Mouse (Mus musculus) kidney, embryonic 16.5 days (tissue): ENCODE data around the gene Edc3. TPM values are rescaled to one million over a fixed set of nuclear protein-coding genes. Genes with fewer than 3 reads are reported as not detected.
A peak's percentile ranks its signal among the peaks of the same experiment; 100 is the strongest.

Experiments used
- ATAC-seq: fragments of 200-750 bp; cut with Nextera tagmentation; 2 replicates; pipeline ENCODE4 v1.8.0; 2017; ENCODE audit warnings: moderate TSS enrichment; ENCODE audit not compliant: low FRiP score, low TSS enrichment
- H3K27ac ChIP-seq: fragments of 300-500 bp; sonication (generic); 2 replicates; pipeline ENCODE4 v1.5.1; 2014; ENCODE audit warnings: low read length
- H3K27me3 ChIP-seq: fragments of 300-500 bp; sonication (generic); 2 replicates; pipeline ENCODE4 v1.6.1; 2014; ENCODE audit warnings: low read length, control low read depth, mixed read lengths; ENCODE audit not compliant: insufficient read depth
- H3K36me3 ChIP-seq: fragments of 300-500 bp; sonication (generic); 2 replicates; pipeline ENCODE4 v1.6.1; 2014; ENCODE audit warnings: low read length, control low read depth, mixed read lengths; ENCODE audit not compliant: insufficient read depth
- H3K4me1 ChIP-seq: fragments of 300-500 bp; sonication (generic); 2 replicates; pipeline ENCODE4 v1.6.1; 2014; ENCODE audit warnings: low read length, control low read depth, mixed read lengths; ENCODE audit not compliant: insufficient read depth
- H3K4me2 ChIP-seq: fragments of 300-500 bp; sonication (generic); replicated peaks from 2 replicates; pipeline ENCODE4 v1.6.1; 2014; ENCODE audit warnings: low read depth, low read length
- H3K4me3 ChIP-seq: fragments of 300-500 bp; sonication (generic); 2 replicates; pipeline ENCODE4 v1.5.1; 2014; ENCODE audit warnings: mild to moderate bottlenecking, low read length
- H3K9ac ChIP-seq: fragments of 300-500 bp; sonication (generic); replicated peaks from 2 replicates; pipeline ENCODE4 v1.6.1; 2014; ENCODE audit warnings: low read length
- H3K9me3 ChIP-seq: fragments of 300-500 bp; sonication (generic); 2 replicates; pipeline ENCODE4 v1.6.1; 2016; ENCODE audit warnings: low read length, control low read depth
- WGBS: fragments of 180-500 bp; shearing (Covaris S2); extraction: QIAGEN DNeasy Blood & Tissue Kit; methylation state at CpG from one replicate; pipeline ENCODE4 v1.1.7; 2014; 5-methylcytosine and 5-hydroxymethylcytosine counted together
- polyA plus RNA-seq: library from polyadenylated mRNA; unstranded; fragments of >200 nt; fragmentation: Nextera tagmentation; extraction: Ambion mirVana; gene quantifications from 2 replicates; pipeline ENCODE4 v1.2.1, GENCODE M21; 2015

The Edc3 gene
- polyA plus RNA-seq, 1 experiment from 2014 or later, result 41.2 TPM

DNA sequence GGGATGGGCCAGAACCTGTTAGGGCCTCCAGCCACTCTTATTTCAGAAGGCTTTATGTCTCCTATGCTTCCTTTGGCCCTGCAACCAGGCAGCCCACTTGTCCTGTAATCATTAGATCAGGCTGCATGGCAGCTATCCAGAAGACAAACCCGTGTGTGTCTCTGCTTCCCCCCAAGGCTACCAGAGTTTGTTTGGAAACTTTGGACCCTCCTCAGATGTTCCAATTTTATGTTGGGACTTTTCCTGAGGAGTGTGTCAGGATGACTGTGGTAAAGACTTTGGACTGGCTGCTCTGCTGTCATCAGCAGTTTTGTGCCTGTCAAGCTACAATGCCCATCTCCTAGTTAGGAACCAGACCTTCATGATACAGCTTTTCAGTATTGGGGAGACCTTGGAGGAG lies 40.5 kb downstream of the Edc3 start:
- no peaks in the 10 kb centered on the region for H3K9me3 ChIP-seq

DNA sequence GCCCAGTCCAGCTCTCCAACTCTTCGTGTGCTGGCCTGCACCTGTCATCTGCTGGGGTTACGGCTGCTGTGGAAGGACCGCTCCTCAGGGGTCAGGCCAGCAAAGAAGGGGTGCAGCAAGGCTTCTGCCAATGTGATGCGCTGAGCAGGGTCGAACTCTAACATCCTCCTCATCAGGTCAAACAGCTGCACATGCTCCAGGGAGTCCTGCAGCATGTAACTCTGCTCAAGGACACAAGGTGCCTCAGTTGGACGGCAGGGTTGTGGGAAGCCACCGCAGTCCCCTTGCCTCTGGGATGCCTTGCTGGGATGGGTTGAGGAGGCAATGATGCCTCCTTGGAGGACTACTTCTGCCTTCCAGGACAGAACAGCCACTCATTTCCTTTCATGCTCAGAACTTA lies 42.6 kb downstream of the Edc3 start:
- Histone ChIP-seq H3K4me3 (no peak overlapping the region), H3K27me3 (no peaks in the 10 kb centered on the region), H3K36me3 (peaks cover 96% of the 10 kb centered on the region), H3K9me3 (no peaks in the 10 kb centered on the region), H3K27ac (no peak overlapping the region), H3K9ac (no peak overlapping the region), H3K4me2 (no peak overlapping the region), H3K4me1 (no peaks in the 10 kb centered on the region)
- WGBS, result 87% methylated on average over 7 of the region's 7 CpGs
- ATAC-seq, result no peak

More for the DNA sequence above, 40.5 kb downstream of the Edc3 start:
- H3K27ac ChIP-seq, result no peak overlapping the region
- H3K4me2 ChIP-seq, result no peak overlapping the region
- WGBS, result 62% methylated on average over 1 of the region's 1 CpGs
- H3K4me3 ChIP-seq, result no peak overlapping the region
- H3K36me3 ChIP-seq, result peaks cover 86% of the 10 kb centered on the region
- ATAC-seq, result no peak
- no peak overlapping the region for H3K9ac ChIP-seq
- no peaks in the 10 kb centered on the region for H3K4me1 ChIP-seq
- no peaks in the 10 kb centered on the region for H3K27me3 ChIP-seq

DNA sequence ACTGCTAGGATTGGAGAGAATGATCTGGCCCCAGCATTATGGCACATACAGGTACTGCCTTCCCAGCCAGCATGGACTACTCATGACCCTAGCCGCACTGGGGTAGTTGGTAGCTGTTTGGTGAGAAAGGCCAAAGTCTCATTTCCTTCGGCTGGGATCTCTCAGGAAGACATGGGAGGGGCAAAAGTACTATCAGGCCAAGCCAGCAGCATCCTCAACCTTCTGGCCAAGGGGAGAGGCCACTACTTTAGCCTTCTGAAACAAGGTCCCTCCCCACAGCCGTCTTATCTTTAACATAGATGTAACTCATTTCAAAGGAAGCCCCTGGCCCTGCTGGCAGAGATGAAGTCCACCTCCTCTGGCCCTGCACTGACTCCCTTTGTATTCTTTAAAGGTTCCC lies 49.2 kb downstream of the Edc3 start:
- 72% methylated on average over 3 of the region's 3 CpGs for WGBS
- Histone ChIP-seq H3K4me3 (no peak overlapping the region), H3K27me3 (no peaks in the 10 kb centered on the region), H3K27ac (no peak overlapping the region), H3K9me3 (no peaks in the 10 kb centered on the region), H3K4me1 (peaks cover 10% of the 10 kb centered on the region), H3K9ac (no peak overlapping the region), H3K4me2 (no peak overlapping the region), H3K36me3 (peaks cover 75% of the 10 kb centered on the region)
- ATAC-seq, result no peak

DNA sequence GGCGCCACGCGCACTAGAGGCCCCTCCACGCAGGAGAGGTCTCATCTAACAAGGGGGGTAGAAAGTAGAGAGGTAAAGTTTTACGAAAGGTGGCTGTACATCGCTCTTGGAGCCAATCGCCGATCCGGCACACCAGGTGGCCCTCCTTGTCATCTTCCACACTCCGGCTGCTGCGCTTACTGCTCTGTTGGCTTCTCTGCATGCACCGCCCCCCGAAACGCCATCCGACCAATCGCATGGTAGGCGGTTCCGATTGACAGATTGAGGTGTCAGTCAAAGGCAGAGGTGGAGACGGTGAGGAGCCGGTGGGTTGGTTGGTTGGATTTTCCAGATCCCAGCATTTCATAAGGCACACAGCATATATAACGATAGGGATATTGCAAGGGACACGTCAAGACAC lies 50.2 kb downstream of the Edc3 start:
- no peaks in the 10 kb centered on the region for H3K27me3 ChIP-seq
- no peak overlapping the region for H3K4me3 ChIP-seq
- H3K4me2 ChIP-seq, result no peak overlapping the region
- H3K9me3 ChIP-seq, result no peaks in the 10 kb centered on the region
- peaks cover 20% of the 10 kb centered on the region for H3K4me1 ChIP-seq
- ATAC-seq, result no peak
- 90% methylated on average over 22 of the region's 22 CpGs for WGBS
- no peak overlapping the region for H3K27ac ChIP-seq
- H3K36me3 ChIP-seq, result peaks cover 66% of the 10 kb centered on the region
- no peak overlapping the region for H3K9ac ChIP-seq

DNA sequence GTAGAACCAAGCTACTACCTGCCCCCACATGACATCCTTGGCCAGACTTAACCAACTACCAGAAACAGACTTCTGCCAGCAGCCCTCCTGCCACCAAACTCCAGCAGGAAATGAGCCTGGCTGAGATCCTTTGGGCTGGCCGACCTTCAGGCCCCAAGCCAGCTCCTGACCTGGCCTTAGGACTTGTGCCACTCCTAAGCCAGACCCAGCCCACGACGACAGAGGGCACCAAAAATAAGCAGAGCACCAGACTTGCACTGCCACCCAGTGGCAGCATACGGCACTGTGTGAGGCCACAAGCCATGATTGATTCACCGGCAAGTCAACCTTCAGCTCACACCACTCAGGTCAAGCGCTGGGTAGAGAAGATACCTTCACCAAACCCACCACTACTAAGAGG lies 50.9 kb downstream of the Edc3 start:
- no peak for ATAC-seq
- H3K4me2 ChIP-seq, result no peak overlapping the region
- 26% methylated on average over 6 of the region's 6 CpGs for WGBS

DNA sequence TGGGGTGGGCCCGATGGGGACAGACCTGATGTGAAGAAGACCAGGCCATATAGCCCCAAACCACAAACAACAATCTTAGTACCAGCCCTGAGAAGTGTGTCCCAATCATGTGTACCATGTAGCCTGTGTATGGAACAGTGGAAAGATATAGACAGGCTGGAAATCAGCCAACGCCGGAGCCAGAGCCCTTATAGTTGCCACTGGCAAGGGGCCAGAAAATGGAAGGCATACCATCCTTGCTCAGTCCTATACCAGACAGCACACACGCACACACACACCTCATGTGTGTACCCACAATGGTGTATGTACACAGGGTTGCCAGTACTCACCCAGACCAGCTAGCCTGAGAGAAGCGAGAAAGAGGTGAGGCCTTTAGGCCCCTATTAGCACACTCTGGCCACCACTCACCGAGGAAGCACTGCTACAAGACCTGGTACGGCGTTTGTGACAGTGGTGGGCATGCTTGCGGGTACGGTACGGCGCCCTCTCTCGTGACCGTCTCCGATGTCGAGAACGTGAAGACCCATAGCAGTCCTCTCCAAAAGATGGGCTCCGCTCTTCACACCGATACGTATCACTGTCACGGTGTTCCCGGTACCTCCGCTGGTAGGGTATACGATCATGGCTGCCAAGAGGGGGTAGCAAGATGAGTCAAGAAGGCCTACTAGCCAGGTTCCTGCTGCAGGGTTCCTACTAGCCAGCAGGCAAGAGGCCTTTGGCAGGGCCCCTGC lies 52.2 kb downstream of the Edc3 start:
- no peak overlapping the region for H3K27ac ChIP-seq
- ATAC-seq, result no peak
- no peak overlapping the region for H3K9ac ChIP-seq
- H3K27me3 ChIP-seq, result no peaks in the 10 kb centered on the region
- H3K4me3 ChIP-seq, result no peak overlapping the region
- H3K4me1 ChIP-seq, result peaks cover 26% of the 10 kb centered on the region
- no peaks in the 10 kb centered on the region for H3K9me3 ChIP-seq
- H3K36me3 ChIP-seq, result peaks cover 46% of the 10 kb centered on the region
- no peak overlapping the region for H3K4me2 ChIP-seq
- 93% methylated on average over 24 of the region's 24 CpGs for WGBS

More for the DNA sequence above, 50.9 kb downstream of the Edc3 start:
- H3K27ac ChIP-seq, result no peak overlapping the region
- H3K27me3 ChIP-seq, result no peaks in the 10 kb centered on the region
- H3K9me3 ChIP-seq, result no peaks in the 10 kb centered on the region
- peaks cover 26% of the 10 kb centered on the region for H3K4me1 ChIP-seq
- H3K9ac ChIP-seq, result no peak overlapping the region
- peaks cover 58% of the 10 kb centered on the region for H3K36me3 ChIP-seq
- no peak overlapping the region for H3K4me3 ChIP-seq

DNA sequence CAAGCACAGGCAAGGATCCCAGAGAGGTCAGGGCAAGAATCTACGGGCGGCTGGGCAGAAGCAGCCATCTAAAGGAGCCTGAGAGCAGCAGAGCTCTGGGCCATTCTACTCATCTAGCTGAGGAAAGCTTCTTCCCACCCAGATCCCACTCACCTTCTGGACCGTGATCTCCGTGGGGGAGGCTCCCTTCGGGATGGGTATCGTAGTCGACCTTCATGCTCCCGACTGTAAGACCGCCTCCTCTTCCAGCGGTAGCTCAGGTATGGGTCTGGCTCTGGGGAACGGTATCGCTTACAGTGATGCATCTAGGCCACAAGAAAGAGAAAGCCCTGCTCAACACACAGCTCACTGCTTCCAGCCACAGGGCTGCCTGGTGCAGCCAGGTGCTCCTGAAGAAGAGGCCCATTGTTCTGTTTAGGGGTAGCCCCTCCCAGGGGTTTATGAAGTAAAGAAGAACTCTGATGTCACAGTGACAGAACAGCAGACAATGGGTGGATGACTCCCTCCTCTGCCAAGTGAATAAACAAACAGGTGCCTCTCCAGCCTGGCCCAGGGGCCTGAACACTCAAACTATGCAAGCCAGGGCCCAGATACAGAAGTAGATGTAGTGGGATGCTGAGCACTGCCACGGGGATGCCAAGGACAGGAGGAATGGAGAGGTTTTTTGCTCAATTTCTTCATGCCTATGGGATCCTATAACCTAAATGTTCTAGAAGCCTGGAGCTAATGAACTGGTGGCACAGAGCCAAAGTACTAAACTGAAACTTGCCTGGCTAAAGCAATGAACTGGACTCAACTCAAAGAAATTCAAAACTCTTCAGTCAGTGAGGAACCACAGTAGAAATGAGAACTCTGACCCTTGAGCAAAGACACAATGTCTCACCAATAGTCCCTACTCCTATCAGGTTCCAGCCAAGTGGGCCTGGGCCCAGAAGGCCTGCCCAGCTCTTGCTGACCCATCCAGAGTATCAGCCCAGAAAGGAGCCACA lies 53.5 kb downstream of the Edc3 start:
- Histone ChIP-seq H3K4me2 (no peak overlapping the region), H3K4me3 (no peak overlapping the region), H3K9me3 (no peaks in the 10 kb centered on the region), H3K36me3 (peaks cover 36% of the 10 kb centered on the region), H3K27me3 (no peaks in the 10 kb centered on the region), H3K9ac (0 out of 2 replicates have a peak overlapping the region, but pooled peaks have one; percentile 7), H3K27ac (no peak overlapping the region), H3K4me1 (peaks cover 26% of the 10 kb centered on the region)
- WGBS, result 81% methylated on average over 13 of the region's 13 CpGs
- no peak for ATAC-seq

DNA sequence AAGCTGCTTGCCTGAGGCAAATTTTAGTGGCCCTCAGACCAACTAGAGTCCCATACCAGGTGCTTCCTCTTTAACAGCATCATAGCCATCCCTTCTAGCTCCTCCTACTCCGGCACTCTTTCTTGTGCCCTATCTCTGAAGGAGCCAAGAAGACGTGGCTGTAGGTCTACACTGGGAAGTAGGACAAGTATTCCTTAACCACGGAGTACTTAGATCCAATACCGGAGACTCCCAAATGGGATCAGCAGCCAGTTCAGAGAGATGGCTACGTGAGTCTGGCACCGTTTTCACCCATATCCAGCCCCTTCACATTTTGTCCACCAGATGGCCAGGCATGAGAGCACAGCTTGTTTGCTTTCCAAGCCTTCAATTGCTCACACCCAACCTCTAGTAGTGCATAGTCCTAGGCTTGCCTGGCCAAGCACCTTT lies 54.2 kb downstream of the Edc3 start:
- WGBS, result 44% methylated on average over 6 of the region's 6 CpGs
- H3K9me3 ChIP-seq, result no peaks in the 10 kb centered on the region
- H3K36me3 ChIP-seq, result peaks cover 29% of the 10 kb centered on the region
- no peak overlapping the region for H3K4me3 ChIP-seq
- no peak overlapping the region for H3K27ac ChIP-seq
- H3K4me2 ChIP-seq, result peak overlapping the region; percentile 89; the same call in 1 of the 2 replicates
- 0 out of 2 replicates have a peak overlapping the region, but pooled peaks have one; percentile 7 for H3K9ac ChIP-seq
- no peak for ATAC-seq
- no peaks in the 10 kb centered on the region for H3K27me3 ChIP-seq
- H3K4me1 ChIP-seq, result peaks cover 26% of the 10 kb centered on the region

DNA sequence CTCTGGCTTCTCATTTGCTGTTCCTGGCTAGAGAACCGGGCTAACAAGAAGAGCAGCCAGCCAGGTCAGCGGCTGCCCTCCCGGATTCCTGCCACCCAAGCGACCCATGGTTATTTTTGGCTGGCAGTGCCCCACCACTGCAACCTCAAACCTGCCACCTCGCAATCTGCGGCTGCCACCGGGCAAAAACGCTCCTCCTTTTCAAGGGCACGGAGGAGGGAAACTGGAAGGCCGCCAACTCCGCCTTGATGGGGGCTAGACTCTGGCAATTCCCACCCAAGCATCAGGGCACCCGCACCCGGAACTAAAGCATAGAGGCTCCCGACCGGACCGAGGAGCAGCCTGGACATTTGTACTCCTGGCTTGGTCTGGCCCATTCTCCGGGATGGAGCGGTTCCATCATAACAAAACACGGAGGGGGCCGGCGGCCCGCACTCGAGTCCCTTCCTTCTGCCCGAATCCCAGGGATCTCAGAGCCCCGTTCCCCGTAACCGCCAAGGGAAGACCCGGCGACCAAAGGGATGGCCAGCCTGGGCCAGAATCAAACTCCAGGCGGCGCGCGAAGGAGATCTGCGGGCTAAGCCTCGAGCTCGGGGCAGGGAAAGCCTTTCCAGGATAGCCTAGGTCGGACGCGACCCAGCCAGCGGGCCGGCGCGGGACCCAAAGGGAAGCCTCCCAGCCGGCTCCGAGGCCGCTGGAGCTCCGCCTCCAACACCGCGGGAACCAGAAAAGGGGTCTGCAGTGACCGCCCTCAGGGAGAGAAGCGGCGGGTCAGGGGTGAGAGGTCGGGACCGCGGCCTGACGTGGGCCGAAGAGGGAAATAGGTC lies 56.0 kb downstream of the Edc3 start:
- no peaks in the 10 kb centered on the region for H3K27me3 ChIP-seq
- peaks cover 14% of the 10 kb centered on the region for H3K36me3 ChIP-seq
- ATAC-seq, result peak; percentile 68
- H3K9ac ChIP-seq, result peak overlapping the region; percentile 96
- no peaks in the 10 kb centered on the region for H3K9me3 ChIP-seq
- 0% methylated on average over 57 of the region's 57 CpGs for WGBS
- H3K4me2 ChIP-seq, result peak overlapping the region; percentile 89
- H3K4me1 ChIP-seq, result peaks cover 26% of the 10 kb centered on the region
- H3K4me3 ChIP-seq, result peak overlapping the region; percentile 87
- peak overlapping the region; percentile 97 for H3K27ac ChIP-seq
